Mouse (Mus musculus) limb, embryonic 12.5 days (tissue): ENCODE measurements around the gene Gm10645. TPM values are rescaled to one million over a fixed set of nuclear protein-coding genes. Genes with fewer than 3 reads are reported as not detected.
A peak's percentile ranks its signal among the peaks of the same experiment; 100 is the strongest.

ENCODE experiments used
- ATAC-seq: fragments of 200-750 bp; cut with Nextera tagmentation; 2 replicates; pipeline ENCODE4 v1.8.0; 2017; ENCODE audit warnings: low read depth, moderate TSS enrichment; ENCODE audit not compliant: insufficient number of reproducible peaks, insufficient read depth, low FRiP score, low TSS enrichment
- H3K27ac ChIP-seq: fragments of 300-500 bp; sonication (generic); 2 replicates; pipeline ENCODE4 v1.5.1; 2016; ENCODE audit warnings: mild to moderate bottlenecking, moderate library complexity
- H3K27me3 ChIP-seq: fragments of 300-500 bp; sonication (generic); 2 replicates; pipeline ENCODE4 v1.6.1; 2016; ENCODE audit warnings: mild to moderate bottlenecking, moderate library complexity
- H3K36me3 ChIP-seq: fragments of 300-500 bp; sonication (generic); 2 replicates; pipeline ENCODE4 v1.6.1; 2016; ENCODE audit warnings: mild to moderate bottlenecking, moderate library complexity
- H3K4me1 ChIP-seq: fragments of 300-500 bp; sonication (generic); replicated peaks from 2 replicates; pipeline ENCODE4 v1.6.1; 2016
- H3K4me2 ChIP-seq: fragments of 300-500 bp; sonication (generic); 2 replicates; pipeline ENCODE4 v1.6.1; 2016; ENCODE audit warnings: mild to moderate bottlenecking, moderate library complexity
- H3K4me3 ChIP-seq: fragments of 300-500 bp; sonication (generic); replicated peaks from 2 replicates; pipeline ENCODE4 v1.5.1; 2016; ENCODE audit warnings: mild to moderate bottlenecking
- H3K9ac ChIP-seq: fragments of 300-500 bp; sonication (generic); replicated peaks from 2 replicates; pipeline ENCODE4 v1.6.1; 2016; ENCODE audit warnings: mild to moderate bottlenecking, moderate library complexity
- H3K9me3 ChIP-seq: fragments of 300-500 bp; sonication (generic); 2 replicates; pipeline ENCODE4 v1.6.1; 2016; ENCODE audit warnings: mild to moderate bottlenecking, moderate library complexity
- WGBS: fragments of 180-500 bp; shearing (Covaris S2); methylation state at CpG from one replicate; pipeline ENCODE4 v1.1.7; 2016; 5-methylcytosine and 5-hydroxymethylcytosine counted together
- polyA plus RNA-seq: library from polyadenylated mRNA; unstranded; fragments of >200 nt; fragmentation: Nextera tagmentation; extraction: Ambion mirVana; gene quantifications from 2 replicates; pipeline ENCODE4 v1.2.1, GENCODE M21; 2016

Gene Gm10645
- polyA plus RNA-seq, 1 experiment from 2014 or later = 1.6 TPM

- no peak overlapping the region for H3K27ac ChIP-seq
- ATAC-seq = no peak
- H3K9me3 ChIP-seq = no peaks in the 10 kb centered on the region
- 0 out of 2 replicates have a peak, but pooled peaks cover 2% of the 10 kb centered on the region for H3K4me1 ChIP-seq
- no peak overlapping the region for H3K4me2 ChIP-seq
- no peaks in the 10 kb centered on the region for H3K36me3 ChIP-seq
- 91% methylated on average over 10 of the region's 10 CpGs for WGBS
- H3K4me3 ChIP-seq = no peak overlapping the region
- H3K27me3 ChIP-seq = no peaks in the 10 kb centered on the region
- no peak overlapping the region for H3K9ac ChIP-seq
Measured at GRCm38 (mm10) chr8:83187363-83187962, 21.5 kb upstream of the Gm10645 start.

- H3K27me3 ChIP-seq = no peaks in the 10 kb centered on the region
- no peaks in the 10 kb centered on the region for H3K36me3 ChIP-seq
- whole genome bisulfite sequencing = 53% methylated on average over 6 of the region's 6 CpGs
- no peak overlapping the region for H3K9ac ChIP-seq
- H3K4me1 ChIP-seq = 0 out of 2 replicates have a peak, but pooled peaks cover 2% of the 10 kb centered on the region
- H3K9me3 ChIP-seq = no peaks in the 10 kb centered on the region
- 0 out of 2 replicates have a peak, but pooled peaks have one; percentile 45 for ATAC-seq
- no peak overlapping the region for H3K4me3 ChIP-seq
- no peak overlapping the region for H3K27ac ChIP-seq
- H3K4me2 ChIP-seq = no peak overlapping the region
Measured at GRCm38 (mm10) chr8:83186376-83186775, 20.4 kb upstream of the Gm10645 start.

GRCm38 (mm10) chr8:83182784-83183183, 16.8 kb upstream of the Gm10645 start:
- no peak for ATAC-seq
- WGBS = 72% methylated on average over 5 of the region's 5 CpGs
- H3K4me3 ChIP-seq = no peak overlapping the region

GRCm38 (mm10) chr8:83181851-83182482, 16.0 kb upstream of the Gm10645 start:
- Histone ChIP-seq H3K4me2 (no peak overlapping the region), H3K4me1 (peaks cover 16% of the 10 kb centered on the region), H3K9me3 (no peaks in the 10 kb centered on the region), H3K36me3 (no peaks in the 10 kb centered on the region), H3K27me3 (no peaks in the 10 kb centered on the region), H3K4me3 (no peak overlapping the region), H3K9ac (no peak overlapping the region), H3K27ac (no peak overlapping the region)
- no peak for ATAC-seq
- 75% methylated on average over 6 of the region's 6 CpGs for WGBS

More at GRCm38 (mm10) chr8:83182784-83183183, 16.8 kb upstream of the Gm10645 start:
- no peaks in the 10 kb centered on the region for H3K36me3 ChIP-seq
- H3K9ac ChIP-seq = no peak overlapping the region
- no peaks in the 10 kb centered on the region for H3K9me3 ChIP-seq
- no peak overlapping the region for H3K4me2 ChIP-seq
- H3K27ac ChIP-seq = no peak overlapping the region
- peaks cover 10% of the 10 kb centered on the region; the same call in 1 of the 2 replicates for H3K4me1 ChIP-seq
- H3K27me3 ChIP-seq = no peaks in the 10 kb centered on the region

GRCm38 (mm10) chr8:83178228-83178742, 12.3 kb upstream of the Gm10645 start:
- Histone ChIP-seq H3K9ac (no peak overlapping the region), H3K4me2 (no peak overlapping the region), H3K4me3 (no peak overlapping the region), H3K27ac (no peak overlapping the region), H3K27me3 (no peaks in the 10 kb centered on the region), H3K36me3 (no peaks in the 10 kb centered on the region), H3K9me3 (no peaks in the 10 kb centered on the region), H3K4me1 (peaks cover 16% of the 10 kb centered on the region)
- WGBS = 5% methylated on average over 9 of the region's 9 CpGs
- no peak for ATAC-seq

GRCm38 (mm10) chr8:83177317-83178195, 11.6 kb upstream of the Gm10645 start:
- H3K4me2 ChIP-seq = no peak overlapping the region

GRCm38 (mm10) chr8:83176785-83177184, 10.8 kb upstream of the Gm10645 start:
- no peak for ATAC-seq
- H3K4me3 ChIP-seq = no peak overlapping the region
- no peak overlapping the region for H3K27ac ChIP-seq
- H3K9me3 ChIP-seq = no peaks in the 10 kb centered on the region
- no peaks in the 10 kb centered on the region for H3K36me3 ChIP-seq
- H3K4me2 ChIP-seq = no peak overlapping the region
- H3K9ac ChIP-seq = no peak overlapping the region
- peaks cover 14% of the 10 kb centered on the region for H3K4me1 ChIP-seq
- H3K27me3 ChIP-seq = no peaks in the 10 kb centered on the region
- WGBS = 56% methylated on average over 2 of the region's 2 CpGs

More at GRCm38 (mm10) chr8:83177317-83178195, 11.6 kb upstream of the Gm10645 start:
- Histone ChIP-seq H3K9ac (peak overlapping the region; percentile 24; the same call in 1 of the 2 replicates), H3K4me1 (peaks cover 14% of the 10 kb centered on the region), H3K9me3 (no peaks in the 10 kb centered on the region), H3K27ac (no peak overlapping the region), H3K4me3 (no peak overlapping the region), H3K27me3 (no peaks in the 10 kb centered on the region), H3K36me3 (no peaks in the 10 kb centered on the region)
- WGBS = 24% methylated on average over 11 of the region's 11 CpGs
- no peak for ATAC-seq

GRCm38 (mm10) chr8:83175680-83176079, 9.7 kb upstream of the Gm10645 start:
- Histone ChIP-seq H3K9me3 (no peaks in the 10 kb centered on the region), H3K4me2 (no peak overlapping the region), H3K4me1 (peaks cover 19% of the 10 kb centered on the region), H3K4me3 (no peak overlapping the region), H3K9ac (no peak overlapping the region), H3K36me3 (no peaks in the 10 kb centered on the region), H3K27me3 (no peaks in the 10 kb centered on the region), H3K27ac (no peak overlapping the region)
- 75% methylated on average over 10 of the region's 10 CpGs for WGBS
- no peak for ATAC-seq

- H3K9me3 ChIP-seq = no peaks in the 10 kb centered on the region
- H3K9ac ChIP-seq = no peak overlapping the region
- H3K27ac ChIP-seq = no peak overlapping the region
- H3K4me1 ChIP-seq = 0 out of 2 replicates have a peak, but pooled peaks cover 10% of the 10 kb centered on the region
- no peak overlapping the region for H3K4me3 ChIP-seq
- ATAC-seq = 0 out of 2 replicates have a peak, but pooled peaks have one; percentile 7
- H3K4me2 ChIP-seq = no peak overlapping the region
- no peaks in the 10 kb centered on the region for H3K36me3 ChIP-seq
- peaks cover 10% of the 10 kb centered on the region for H3K27me3 ChIP-seq
- WGBS = 62% methylated on average over 6 of the region's 6 CpGs
Measured at GRCm38 (mm10) chr8:83170894-83171293, 4.9 kb upstream of the Gm10645 start.

- H3K27ac ChIP-seq = no peak overlapping the region
- no peak overlapping the region for H3K9ac ChIP-seq
- 91% methylated on average over 2 of the region's 2 CpGs for WGBS
- no peak overlapping the region for H3K4me2 ChIP-seq
- no peak overlapping the region for H3K4me3 ChIP-seq
- ATAC-seq = no peak
- peaks cover 11% of the 10 kb centered on the region for H3K27me3 ChIP-seq
- H3K9me3 ChIP-seq = no peaks in the 10 kb centered on the region
- H3K36me3 ChIP-seq = no peaks in the 10 kb centered on the region
- 0 out of 2 replicates have a peak, but pooled peaks cover 10% of the 10 kb centered on the region for H3K4me1 ChIP-seq
Measured at GRCm38 (mm10) chr8:83169709-83170108, 3.7 kb upstream of the Gm10645 start.

GRCm38 (mm10) chr8:83169127-83169526, 3.2 kb upstream of the Gm10645 start:
- H3K4me1 ChIP-seq = 0 out of 2 replicates have a peak, but pooled peaks cover 10% of the 10 kb centered on the region
- no peaks in the 10 kb centered on the region for H3K36me3 ChIP-seq
- H3K27me3 ChIP-seq = peaks cover 13% of the 10 kb centered on the region
- no peak overlapping the region for H3K4me3 ChIP-seq
- ATAC-seq = no peak
- no peak overlapping the region for H3K9ac ChIP-seq
- H3K4me2 ChIP-seq = no peak overlapping the region
- H3K9me3 ChIP-seq = no peaks in the 10 kb centered on the region
- WGBS = 90% methylated on average over 3 of the region's 3 CpGs
- H3K27ac ChIP-seq = no peak overlapping the region
